Mouse (Mus musculus) liver, embryonic 11.5 days (tissue): Measurements from ENCODE around the gene Rgs3. TPM values are rescaled to one million over a fixed set of nuclear protein-coding genes. Genes with fewer than 3 reads are reported as not detected.

Source experiments
- ATAC-seq: fragments of 200-750 bp; cut with Nextera tagmentation; replicated peaks from 2 replicates; pipeline ENCODE4 v1.8.0; 2017; ENCODE audit warnings: moderate number of reproducible peaks, mild to moderate bottlenecking, moderate TSS enrichment, moderate library complexity; ENCODE audit not compliant: low FRiP score
- DNase-seq: peaks from one replicate; pipeline ENCODE4 v3.0.0-alpha.2; 2017; ENCODE audit warnings: low spot score
- H3K27ac ChIP-seq: fragments of 300-500 bp; sonication (generic); 2 replicates; pipeline ENCODE4 v1.5.1; 2014; ENCODE audit warnings: mild to moderate bottlenecking, low read depth, low read length, control low read depth
- H3K27me3 ChIP-seq: fragments of 300-500 bp; sonication (generic); replicated peaks from 2 replicates; pipeline ENCODE4 v1.6.1; 2014; ENCODE audit warnings: low read length, mixed read lengths; ENCODE audit not compliant: control insufficient read depth, insufficient read depth
- H3K36me3 ChIP-seq: fragments of 300-500 bp; sonication (generic); 2 replicates; pipeline ENCODE4 v1.6.1; 2014; ENCODE audit warnings: mild to moderate bottlenecking, low read length, moderate library complexity, mixed read lengths; ENCODE audit not compliant: control insufficient read depth, insufficient read depth
- H3K4me1 ChIP-seq: fragments of 300-500 bp; sonication (generic); replicated peaks from 2 replicates; pipeline ENCODE4 v1.6.1; 2014; ENCODE audit warnings: low read length, mixed read lengths; ENCODE audit not compliant: control insufficient read depth, insufficient read depth
- H3K4me2 ChIP-seq: fragments of 300-500 bp; sonication (generic); 2 replicates; pipeline ENCODE4 v1.6.1; 2014; ENCODE audit warnings: mild to moderate bottlenecking, control low read depth, moderate library complexity
- H3K4me3 ChIP-seq: fragments of 300-500 bp; sonication (generic); 2 replicates; pipeline ENCODE4 v1.5.1; 2014; ENCODE audit warnings: low read depth, low read length, control low read depth
- H3K9ac ChIP-seq: fragments of 300-500 bp; sonication (generic); 2 replicates; pipeline ENCODE4 v1.6.1; 2014; ENCODE audit warnings: low read depth, low read length, control low read depth
- H3K9me3 ChIP-seq: fragments of 300-500 bp; sonication (generic); 2 replicates; pipeline ENCODE4 v1.6.1; 2016; ENCODE audit warnings: low read length, inconsistent platforms, mixed read lengths; ENCODE audit not compliant: control insufficient read depth
- WGBS: fragments of 180-500 bp; shearing (Covaris S2); extraction: QIAGEN DNeasy Blood & Tissue Kit; methylation state at CpG from one replicate; pipeline ENCODE4 v1.1.7; 2014; 5-methylcytosine and 5-hydroxymethylcytosine counted together
- polyA plus RNA-seq: library from polyadenylated mRNA; unstranded; fragments of >200 nt; fragmentation: Nextera tagmentation; extraction: Ambion mirVana; gene quantifications from 2 replicates; pipeline ENCODE4 v1.2.1, GENCODE M21; 2014

Rgs3 gene
- polyA plus RNA-seq, 1 experiment from 2014 or later: 12.3 TPM

DNA sequence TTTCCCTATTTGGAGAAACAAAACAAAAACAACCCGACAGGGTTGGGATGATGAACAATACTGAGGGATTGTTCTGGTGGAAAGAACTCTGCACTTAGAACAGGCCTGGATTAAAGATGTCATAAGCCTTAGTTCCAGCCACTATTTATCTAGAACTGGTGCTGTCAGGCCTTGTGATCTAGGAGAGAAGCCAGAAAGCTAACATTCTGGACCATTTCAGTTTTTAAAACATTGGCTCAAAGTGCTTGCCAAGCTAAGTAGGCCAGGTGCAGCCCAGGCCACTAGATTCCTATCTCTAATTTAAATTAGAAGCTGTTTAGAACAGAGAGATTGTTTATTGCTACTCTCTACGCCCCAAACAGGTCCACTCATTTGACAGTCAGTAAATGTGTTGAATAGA is 33.4 kb upstream of the Rgs3 start:
- Histone ChIP-seq H3K4me3 (no peak overlapping the region), H3K27me3 (no peaks in the 10 kb centered on the region), H3K4me1 (peaks cover 10% of the 10 kb centered on the region), H3K27ac (no peak overlapping the region), H3K9me3 (no peaks in the 10 kb centered on the region), H3K4me2 (no peak overlapping the region), H3K36me3 (peaks cover 11% of the 10 kb centered on the region), H3K9ac (no peak overlapping the region)
- DNase-seq (no peak), ATAC-seq (no peak)
- 61% methylated on average over 2 of the region's 2 CpGs for WGBS

DNA sequence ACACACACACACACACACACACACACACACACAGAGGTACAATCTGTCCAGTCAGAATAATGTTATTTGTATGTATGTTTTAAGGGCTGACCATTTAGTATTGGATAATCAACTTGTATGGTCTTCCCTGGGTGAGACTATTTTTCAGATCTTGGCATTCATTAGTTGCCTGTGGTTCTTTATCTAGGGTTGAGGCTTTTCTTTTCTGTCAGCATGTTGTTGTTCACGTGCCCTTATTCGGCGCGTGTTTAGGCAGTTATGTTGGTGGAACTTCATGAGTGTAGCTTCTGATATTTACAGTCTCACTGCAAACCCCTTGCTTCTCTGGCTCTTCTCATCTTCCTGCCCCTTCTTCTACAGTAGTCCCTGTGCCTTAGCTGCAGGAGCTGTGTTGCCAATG is 32.0 kb upstream of the Rgs3 start:
- Histone ChIP-seq H3K4me1 (peaks cover 10% of the 10 kb centered on the region), H3K9me3 (no peaks in the 10 kb centered on the region), H3K27me3 (no peaks in the 10 kb centered on the region), H3K4me3 (no peak overlapping the region), H3K9ac (no peak overlapping the region), H3K36me3 (peaks cover 6% of the 10 kb centered on the region), H3K27ac (no peak overlapping the region), H3K4me2 (no peak overlapping the region)
- no peak for ATAC-seq
- no peak for DNase-seq
- 54% methylated on average over 4 of the region's 4 CpGs for WGBS

DNA sequence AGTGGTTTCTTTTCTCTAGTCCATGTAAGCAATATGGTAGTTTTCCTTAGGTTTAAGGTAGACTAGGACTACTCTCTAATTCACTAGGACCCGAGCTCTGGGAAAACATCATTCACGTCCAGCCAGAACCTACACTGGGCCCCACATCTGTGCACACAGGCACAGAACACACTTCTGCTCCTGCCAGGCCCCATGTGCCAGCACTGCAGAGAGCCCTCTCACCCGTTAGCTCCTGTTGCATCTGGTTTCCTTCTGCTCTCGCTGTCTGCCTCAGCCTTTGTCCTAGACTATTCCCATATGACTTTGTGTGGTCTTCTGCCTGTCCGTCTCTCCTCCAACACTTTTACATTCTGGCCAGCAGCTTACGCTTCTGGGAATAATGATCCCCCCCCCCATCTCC is 25.9 kb upstream of the Rgs3 start:
- DNase-seq (no peak), ATAC-seq (no peak)
- Histone ChIP-seq H3K27ac (no peak overlapping the region), H3K36me3 (no peaks in the 10 kb centered on the region), H3K27me3 (no peaks in the 10 kb centered on the region), H3K9ac (no peak overlapping the region), H3K9me3 (no peaks in the 10 kb centered on the region), H3K4me3 (no peak overlapping the region), H3K4me1 (peaks cover 4% of the 10 kb centered on the region; the same call in 1 of the 2 replicates), H3K4me2 (no peak overlapping the region)
- WGBS: 78% methylated on average over 6 of the region's 6 CpGs

DNA sequence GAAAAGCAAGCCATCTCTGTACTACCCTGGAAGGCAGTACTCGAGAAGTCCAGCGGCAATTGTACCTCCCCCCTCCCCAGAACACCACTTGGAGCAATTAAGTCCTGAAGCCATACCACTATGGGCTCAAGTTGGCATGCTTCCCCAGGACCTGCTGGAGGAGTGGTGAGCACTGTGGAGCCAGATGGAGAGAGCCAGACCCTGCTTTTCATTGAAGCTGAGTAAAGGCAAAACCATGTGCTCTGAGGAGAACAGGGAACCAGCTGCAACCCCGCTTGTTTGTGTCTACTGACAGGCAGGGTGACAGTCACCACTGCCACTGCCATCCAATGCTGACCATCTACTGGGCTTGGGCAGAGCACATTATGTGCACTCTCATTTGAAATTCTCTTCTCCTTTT is 17.8 kb upstream of the Rgs3 start:
- H3K9ac ChIP-seq: no peak overlapping the region
- no peak overlapping the region for H3K4me3 ChIP-seq
- H3K27me3 ChIP-seq: no peaks in the 10 kb centered on the region
- no peaks in the 10 kb centered on the region for H3K36me3 ChIP-seq
- no peaks in the 10 kb centered on the region for H3K9me3 ChIP-seq
- no peak for DNase-seq
- no peak for ATAC-seq
- 84% methylated on average over 3 of the region's 3 CpGs for WGBS
- no peaks in the 10 kb centered on the region for H3K4me1 ChIP-seq
- no peak overlapping the region for H3K4me2 ChIP-seq
- no peak overlapping the region for H3K27ac ChIP-seq

DNA sequence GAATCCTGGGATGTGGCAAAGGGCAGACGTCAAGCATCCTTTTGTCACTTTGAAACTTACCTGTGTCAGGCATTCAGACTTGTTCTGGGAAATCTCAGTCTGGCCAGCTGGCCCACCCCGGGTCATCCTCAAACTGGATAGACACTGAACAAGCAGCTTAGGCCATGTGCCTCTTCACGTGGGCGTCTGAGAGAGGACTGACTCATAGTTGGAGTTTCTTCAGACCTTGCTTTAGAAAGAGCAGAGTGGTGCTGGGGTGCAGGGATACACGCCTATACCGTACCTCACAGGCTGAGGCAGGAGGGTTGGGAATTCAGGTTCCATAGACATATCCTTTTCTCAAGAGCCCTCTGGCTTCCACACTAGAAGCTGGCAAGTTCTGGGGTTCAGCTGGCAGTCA is 15.9 kb upstream of the Rgs3 start:
- ATAC-seq (no peak), DNase-seq (no peak)
- Histone ChIP-seq H3K4me2 (no peak overlapping the region), H3K27me3 (no peaks in the 10 kb centered on the region), H3K4me1 (no peaks in the 10 kb centered on the region), H3K4me3 (no peak overlapping the region), H3K9ac (no peak overlapping the region), H3K27ac (no peak overlapping the region), H3K36me3 (no peaks in the 10 kb centered on the region), H3K9me3 (no peaks in the 10 kb centered on the region)
- 80% methylated on average over 6 of the region's 6 CpGs for WGBS

DNA sequence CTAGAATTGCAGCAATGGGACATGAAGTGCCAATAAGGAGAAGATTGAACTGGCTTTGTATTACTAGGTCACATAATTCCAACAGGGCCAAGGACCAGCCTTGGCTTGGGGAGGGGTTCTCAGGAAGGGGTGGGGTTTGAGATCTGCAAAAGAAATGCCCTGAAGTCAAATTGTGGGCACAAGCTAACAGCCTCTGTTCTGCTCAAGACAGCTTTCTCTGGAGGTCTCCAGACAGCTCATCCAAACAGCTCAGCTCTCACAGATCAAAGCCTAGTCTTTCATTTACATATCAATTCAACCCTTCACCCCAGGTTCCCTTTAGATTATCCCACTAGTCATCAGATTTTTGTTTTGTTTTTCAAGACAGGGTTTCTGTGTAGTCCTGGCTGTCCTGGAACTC is 14.8 kb upstream of the Rgs3 start:
- Histone ChIP-seq H3K27ac (no peak overlapping the region), H3K4me3 (no peak overlapping the region), H3K9ac (no peak overlapping the region), H3K36me3 (no peaks in the 10 kb centered on the region), H3K27me3 (no peaks in the 10 kb centered on the region), H3K9me3 (no peaks in the 10 kb centered on the region), H3K4me2 (no peak overlapping the region), H3K4me1 (no peaks in the 10 kb centered on the region)
- no peak for DNase-seq
- no peak for ATAC-seq

DNA sequence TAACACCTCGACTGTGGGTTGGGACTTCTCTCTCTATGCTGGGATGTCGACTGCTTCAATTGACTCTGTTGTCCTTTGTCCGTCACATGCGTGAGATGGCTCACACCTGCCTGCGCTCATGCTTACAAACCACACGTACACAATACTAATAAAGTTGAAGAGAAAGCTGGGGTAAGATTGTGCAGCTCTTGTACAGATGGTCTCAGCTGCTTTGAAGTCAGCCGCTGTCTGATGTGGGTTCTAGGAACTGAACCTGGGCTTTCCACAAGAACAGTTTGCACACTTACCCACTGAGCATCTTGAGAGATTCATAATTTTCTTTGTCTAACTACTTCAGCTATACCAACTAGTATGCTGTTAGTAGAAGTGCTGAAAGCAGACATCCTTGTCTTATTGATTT is 7.7 kb upstream of the Rgs3 start:
- no peak overlapping the region for H3K9ac ChIP-seq
- WGBS: 85% methylated on average over 7 of the region's 7 CpGs

DNA sequence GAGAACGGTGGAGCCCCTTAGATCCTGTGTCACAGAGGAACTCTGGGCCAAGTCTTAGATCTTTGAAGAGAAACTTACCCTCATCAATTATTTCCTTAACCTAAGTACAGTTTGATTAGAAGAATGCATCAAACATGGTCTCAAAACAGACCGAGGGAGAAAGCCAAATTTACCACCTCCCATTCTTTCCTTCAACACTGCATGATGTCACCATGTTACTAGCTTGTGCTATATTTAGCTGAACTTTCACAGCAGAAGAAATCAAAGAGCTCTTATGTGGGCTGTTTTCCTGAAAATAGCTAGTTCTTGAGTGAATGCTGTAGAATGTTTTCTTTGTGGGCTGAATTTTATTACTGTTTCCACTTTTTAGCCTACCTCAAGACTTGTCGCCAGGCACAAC is 2.2 kb upstream of the Rgs3 start:
- H3K4me3 ChIP-seq: no peak overlapping the region
- no peak for DNase-seq
- 63% methylated on average over 3 of the region's 3 CpGs for WGBS

More for the DNA sequence above, 7.7 kb upstream of the Rgs3 start:
- Histone ChIP-seq H3K9me3 (no peaks in the 10 kb centered on the region), H3K4me3 (no peak overlapping the region), H3K4me1 (no peaks in the 10 kb centered on the region), H3K27me3 (no peaks in the 10 kb centered on the region), H3K36me3 (no peaks in the 10 kb centered on the region), H3K27ac (no peak overlapping the region), H3K4me2 (no peak overlapping the region)
- DNase-seq (no peak), ATAC-seq (no peak)

DNA sequence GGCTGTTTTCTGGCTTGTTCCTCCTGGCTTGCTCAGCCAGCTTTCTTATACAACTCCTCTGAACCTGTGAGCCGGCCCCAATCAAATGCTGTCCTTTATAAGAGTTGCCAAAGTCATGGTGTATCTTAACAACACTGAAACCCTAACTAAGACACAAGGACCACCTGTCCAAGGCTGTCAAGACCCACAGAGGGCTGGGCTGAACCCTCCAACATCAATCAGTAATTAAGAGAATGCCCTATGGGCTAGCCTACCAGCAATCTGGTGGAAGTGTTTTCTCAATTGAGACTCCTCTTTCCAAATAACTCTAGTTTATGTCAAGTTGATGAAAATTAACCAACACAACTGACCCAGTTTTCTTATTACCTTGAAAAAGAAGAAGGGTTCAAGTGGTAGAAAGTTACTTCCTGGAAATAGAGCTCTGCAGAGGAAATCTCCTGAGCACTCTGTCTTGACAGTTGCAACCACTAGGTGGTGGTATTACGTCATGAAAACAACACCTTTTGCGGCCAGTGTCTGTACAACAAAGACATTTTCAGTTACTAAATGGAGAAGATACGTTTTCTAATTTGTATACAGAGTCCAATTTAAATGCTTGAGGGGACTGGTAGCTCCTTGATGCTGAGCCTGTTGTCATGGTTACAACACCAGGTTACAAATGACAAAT is 1.4 kb downstream of the Rgs3 start:
- no peaks in the 10 kb centered on the region for H3K4me1 ChIP-seq
- H3K9me3 ChIP-seq: no peaks in the 10 kb centered on the region
- H3K27ac ChIP-seq: no peak overlapping the region
- no peak overlapping the region for H3K4me2 ChIP-seq
- H3K36me3 ChIP-seq: no peaks in the 10 kb centered on the region
- DNase-seq: no peak
- no peak overlapping the region for H3K9ac ChIP-seq
- H3K27me3 ChIP-seq: no peaks in the 10 kb centered on the region
- 25% methylated on average over 4 of the region's 4 CpGs for WGBS
- no peak overlapping the region for H3K4me3 ChIP-seq
- no peak for ATAC-seq

More for the DNA sequence above, 2.2 kb upstream of the Rgs3 start:
- Histone ChIP-seq H3K27ac (no peak overlapping the region), H3K9me3 (no peaks in the 10 kb centered on the region), H3K9ac (no peak overlapping the region), H3K4me1 (no peaks in the 10 kb centered on the region), H3K4me2 (no peak overlapping the region), H3K36me3 (no peaks in the 10 kb centered on the region), H3K27me3 (no peaks in the 10 kb centered on the region)
- no peak for ATAC-seq
